Mouse (Mus musculus): ENCODE results near the gene Ubald1.
A peak's percentile ranks its signal among the peaks of the same experiment; 100 is the strongest.

Ubald1 gene

GRCm38 (mm10) chr16:4897146-4897730, 17.1 kb upstream of the Ubald1 start:
- DNase-seq = no peak

- DNase-seq = no peak
These were observed 16.3 kb upstream of the Ubald1 start for GRCm38 (mm10) chr16:4896249-4897027.

- DNase-seq = no peak
These were observed 14.2 kb upstream of the Ubald1 start for GRCm38 (mm10) chr16:4894201-4894908.

GRCm38 (mm10) chr16:4892171-4892570, 12.1 kb upstream of the Ubald1 start:
- DNase-seq = no peak

- no peak for DNase-seq
These were observed 10.1 kb upstream of the Ubald1 start for GRCm38 (mm10) chr16:4890201-4890709.

GRCm38 (mm10) chr16:4886690-4887020, 6.5 kb upstream of the Ubald1 start:
- DNase-seq = no peak

- DNase-seq = peak; percentile 86
These were observed 5.9 kb upstream of the Ubald1 start, which contains the start of gene Mgrn1 for GRCm38 (mm10) chr16:4885760-4886689. Mgrn1 (plus strand) TSS chr16:4886249.

GRCm38 (mm10) chr16:4884930-4885329, 4.8 kb upstream of the Ubald1 start:
- no peak for DNase-seq

GRCm38 (mm10) chr16:4881400-4882351, 1.6 kb upstream of the Ubald1 start:
- DNase-seq = no peak

GRCm38 (mm10) chr16:4879708-4880124, 399 bp downstream of the Ubald1 start:
- DNase-seq = peak; percentile 82

GRCm38 (mm10) chr16:4879101-4879707, 911 bp downstream of the Ubald1 start:
- DNase-seq = peak; percentile 63

- DNase-seq = no peak
These were observed 1.8 kb downstream of the Ubald1 start for GRCm38 (mm10) chr16:4878192-4878885.

- no peak for DNase-seq
These were observed 2.4 kb downstream of the Ubald1 start for GRCm38 (mm10) chr16:4877701-4878100.

GRCm38 (mm10) chr16:4877195-4877594, 2.9 kb downstream of the Ubald1 start:
- no peak for DNase-seq

GRCm38 (mm10) chr16:4876033-4876680, 4.0 kb downstream of the Ubald1 start:
- peak; percentile 76 for DNase-seq

GRCm38 (mm10) chr16:4875198-4876032, 4.7 kb downstream of the Ubald1 start:
- no peak for DNase-seq

- no peak for DNase-seq
These were observed 8.2 kb downstream of the Ubald1 start for GRCm38 (mm10) chr16:4871926-4872325.

- DNase-seq = no peak
These were observed 9.6 kb downstream of the Ubald1 start for GRCm38 (mm10) chr16:4870490-4870889.
